Mouse (Mus musculus) lung, postnatal 14 days (tissue): Measurements from ENCODE around the gene Sergef.

Source experiments
- DNase-seq: peaks from one replicate; pipeline ENCODE4 v3.0.0; 2021

Gene Sergef

GRCm38 (mm10) chr7:46569509-46569908, 70.1 kb downstream of the Sergef start:
- peak; percentile 59 for DNase-seq

GRCm38 (mm10) chr7:46566318-46567007, 73.1 kb downstream of the Sergef start:
- no peak for DNase-seq

GRCm38 (mm10) chr7:46565374-46565773, 74.2 kb downstream of the Sergef start:
- DNase-seq: no peak

GRCm38 (mm10) chr7:46563801-46564200, 75.8 kb downstream of the Sergef start:
- no peak for DNase-seq

DNA sequence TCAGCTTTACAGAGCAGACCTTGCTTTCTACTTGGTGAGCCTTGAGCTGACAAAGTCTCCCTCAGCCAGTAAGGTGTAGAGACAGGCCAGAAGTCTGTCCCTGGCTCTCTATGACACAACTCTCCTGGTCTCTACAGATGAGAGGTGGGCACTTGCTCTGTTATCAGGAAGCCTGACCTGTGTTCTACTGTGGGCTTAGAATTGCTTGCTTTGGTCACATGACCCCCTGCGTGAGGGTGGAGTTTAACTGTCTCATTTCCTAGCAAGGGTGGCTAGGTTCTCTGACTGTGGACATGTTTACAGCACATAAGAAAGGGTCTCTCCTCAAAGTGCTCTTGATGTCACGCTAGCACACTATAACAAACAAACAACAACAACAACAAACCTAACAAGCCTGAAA, 79.5 kb downstream of the Sergef start:
- DNase-seq: no peak

- DNase-seq: peak; percentile 61
Observed at GRCm38 (mm10) chr7:46559643-46560042, 80.0 kb downstream of the Sergef start.

DNA sequence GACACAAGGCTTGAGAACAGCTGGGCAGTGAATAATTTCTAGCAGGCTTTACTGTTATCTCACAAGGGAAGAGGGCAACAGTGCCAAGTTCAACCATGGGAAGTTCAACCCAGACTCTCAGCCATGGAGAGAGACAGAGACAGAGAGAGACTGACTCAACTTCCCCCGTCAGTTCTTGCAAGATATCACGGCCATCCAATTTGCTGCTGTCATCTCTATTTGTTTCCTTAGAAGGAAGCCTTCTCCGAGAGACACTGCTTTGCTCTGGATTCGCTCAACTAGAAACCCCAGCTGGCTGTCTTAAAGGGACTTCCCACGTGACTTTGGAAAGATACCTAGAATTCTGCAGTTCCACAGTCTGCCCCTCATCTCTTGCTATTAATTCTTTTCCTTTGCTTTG, 80.6 kb downstream of the Sergef start:
- no peak for DNase-seq

GRCm38 (mm10) chr7:46557996-46558395, 81.6 kb downstream of the Sergef start:
- DNase-seq: no peak

- DNase-seq: no peak
Observed at GRCm38 (mm10) chr7:46557387-46557786, 82.2 kb downstream of the Sergef start.

DNA sequence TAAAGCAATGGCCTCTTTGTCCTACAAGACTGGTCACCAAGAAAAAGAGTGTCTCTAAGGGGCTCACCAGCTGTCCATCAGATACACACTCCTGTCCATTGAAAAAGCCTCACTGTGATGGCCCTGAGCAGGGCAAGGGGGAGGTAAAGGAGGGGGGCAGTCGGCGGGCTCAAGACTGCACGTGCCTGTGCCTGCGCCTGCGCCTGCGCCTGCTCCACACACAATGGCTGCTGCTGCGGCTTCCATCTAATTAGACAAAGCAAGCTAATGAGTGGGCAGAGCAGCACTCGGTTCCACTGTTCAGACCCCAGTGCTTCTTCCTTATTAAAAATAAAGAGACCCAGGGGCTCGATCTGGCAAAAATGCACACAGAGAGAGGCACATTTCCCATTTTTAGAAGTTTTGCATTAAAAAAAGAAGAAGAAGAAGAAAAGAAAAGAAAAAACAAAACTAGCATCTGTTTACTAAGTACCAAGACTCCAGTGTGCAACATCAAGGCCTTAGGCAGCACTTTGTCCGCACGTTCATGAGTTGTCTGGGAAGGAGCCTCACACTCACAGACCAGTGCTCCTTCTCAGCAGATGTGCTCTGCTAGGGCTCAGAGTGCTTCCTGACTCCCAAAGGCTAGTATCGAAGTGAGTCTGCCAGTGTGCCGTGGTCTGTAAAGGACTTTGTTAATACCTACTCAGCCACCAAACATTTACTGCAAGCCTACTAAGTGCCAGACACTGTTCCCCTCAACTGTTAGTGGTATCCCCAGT, 83.1 kb downstream of the Sergef start:
- no peak for DNase-seq

- DNase-seq: no peak
Observed at GRCm38 (mm10) chr7:46555731-46556130, 83.9 kb downstream of the Sergef start.

- no peak for DNase-seq
Observed at GRCm38 (mm10) chr7:46554855-46555254, 84.8 kb downstream of the Sergef start.

DNA sequence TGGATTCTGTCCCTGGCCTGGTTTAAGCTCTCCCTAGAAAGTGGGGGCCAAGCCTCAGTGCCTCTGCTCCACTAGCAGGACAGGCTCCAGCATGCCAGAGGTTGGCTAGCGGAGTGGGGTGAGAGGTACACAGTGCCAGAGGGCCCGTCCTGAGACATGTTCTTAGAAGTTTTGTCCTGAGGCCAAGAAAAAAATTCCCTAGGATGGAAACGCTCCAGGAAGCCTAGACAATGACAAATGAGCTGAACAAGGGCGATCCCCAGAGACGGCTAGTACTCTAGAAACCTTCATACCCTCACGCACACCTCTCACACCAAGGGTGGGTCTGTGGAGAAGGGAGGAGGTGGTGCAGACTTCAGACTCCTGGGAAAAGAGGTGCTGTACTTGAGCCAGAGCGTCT, 85.6 kb downstream of the Sergef start:
- DNase-seq: peak; percentile 26

- peak; percentile 9 for DNase-seq
Observed at GRCm38 (mm10) chr7:46551935-46552752, 87.5 kb downstream of the Sergef start.

- DNase-seq: no peak
Observed at GRCm38 (mm10) chr7:46551173-46551572, 88.4 kb downstream of the Sergef start.

GRCm38 (mm10) chr7:46548124-46548523, 91.5 kb downstream of the Sergef start:
- DNase-seq: no peak

- no peak for DNase-seq
Observed at GRCm38 (mm10) chr7:46547642-46548041, 92.0 kb downstream of the Sergef start.

- peak; percentile 23 for DNase-seq
Observed at GRCm38 (mm10) chr7:46546539-46546938, 93.1 kb downstream of the Sergef start.

- no peak for DNase-seq
Observed at GRCm38 (mm10) chr7:46544195-46544641, 95.4 kb downstream of the Sergef start.

DNA sequence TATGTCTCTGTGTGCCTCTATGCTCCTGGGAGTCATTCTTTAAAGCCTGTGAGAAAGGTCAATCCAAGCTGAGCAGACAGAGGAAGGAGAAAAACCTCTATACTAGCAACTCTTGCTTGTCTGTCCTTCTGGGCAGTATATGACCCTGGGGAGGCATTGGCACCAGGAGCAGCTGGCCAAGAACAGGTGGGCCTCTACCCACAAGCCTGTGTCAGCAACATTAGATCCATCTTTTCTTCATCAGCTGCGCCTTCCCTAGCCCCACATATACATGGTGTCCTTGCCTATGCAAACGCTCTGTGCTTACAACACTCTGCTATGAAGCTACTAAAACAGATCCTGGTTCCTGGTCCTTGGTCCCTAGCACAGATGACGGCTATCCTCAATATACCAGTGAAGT, 97.5 kb downstream of the Sergef start:
- no peak for DNase-seq

DNA sequence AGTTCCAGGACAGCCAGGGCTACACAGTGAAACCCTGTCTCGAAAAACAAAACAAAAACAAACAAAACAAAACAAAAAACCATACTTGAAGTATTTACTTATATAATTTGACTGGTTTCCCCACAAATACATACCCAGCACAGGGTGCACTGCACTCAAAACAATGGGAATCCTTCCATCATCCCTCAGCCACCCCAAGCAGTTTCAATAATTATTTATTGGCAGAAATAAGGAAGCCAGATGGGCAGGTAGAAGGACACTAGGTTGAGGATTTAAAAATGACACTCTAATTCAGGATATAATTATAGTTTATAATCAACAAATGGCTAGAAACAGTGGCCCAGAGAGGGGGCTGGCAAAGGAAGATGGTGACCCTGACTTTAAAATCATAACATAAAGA, 99.0 kb downstream of the Sergef start:
- no peak for DNase-seq

DNA sequence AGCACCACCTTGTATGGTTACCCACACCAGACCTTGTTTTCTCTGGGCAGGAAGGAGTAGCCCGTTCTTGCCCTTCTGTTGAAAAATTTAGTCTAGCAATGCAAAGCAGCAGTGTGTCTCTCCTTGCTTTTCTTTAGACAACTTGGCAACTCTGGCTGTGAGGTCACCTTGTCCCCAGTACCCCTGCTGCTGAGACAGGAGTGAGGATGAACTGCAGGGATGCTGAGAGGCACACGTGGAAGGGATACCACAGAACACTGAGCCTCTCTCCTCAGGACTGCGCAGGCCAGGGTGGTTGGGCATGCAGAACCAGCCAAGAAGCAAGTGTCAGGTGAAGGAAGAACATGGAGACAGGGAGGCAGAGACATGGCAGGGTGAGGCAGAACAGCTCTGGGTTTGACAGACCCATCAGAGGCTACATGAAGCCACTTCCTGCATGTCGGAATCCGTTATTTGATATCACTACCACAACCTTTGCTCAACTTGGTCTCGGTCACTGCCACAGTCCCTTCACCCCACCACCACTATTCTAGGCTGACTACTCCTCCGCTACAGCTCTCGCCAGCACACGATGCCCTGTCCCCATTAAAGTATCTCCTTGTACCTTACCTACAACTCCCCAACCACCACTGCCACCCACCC, 103.0 kb downstream of the Sergef start:
- no peak for DNase-seq

DNA sequence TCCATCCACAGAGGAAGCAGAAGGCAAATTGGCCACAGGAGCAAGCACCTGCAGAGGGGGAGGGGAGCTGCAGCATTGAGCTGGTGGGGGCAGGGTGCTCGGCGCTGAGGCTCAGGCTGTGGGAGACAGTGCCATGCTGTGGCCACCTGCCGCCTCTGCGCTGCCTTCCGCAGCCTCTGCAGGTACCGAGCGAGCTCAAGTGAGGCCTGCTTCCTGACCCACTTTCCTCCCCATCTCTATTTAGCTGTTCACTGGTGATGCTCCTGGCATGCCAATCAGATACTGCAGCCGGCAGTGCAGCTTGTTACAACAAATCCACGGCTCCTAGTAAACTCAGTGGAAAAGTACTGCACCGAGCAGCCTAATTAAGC, 104.2 kb downstream of the Sergef start:
- DNase-seq: peak; percentile 17
